Mouse (Mus musculus) CH12.LX (cell line): ENCODE measurements at regions not wholly inside any gene's neighbourhood (a gene's known extent, or its start where the extent isn't known, plus 50 kb on each side); places are given as distances from the start of the nearest gene placed in this dataset.

ENCODE experiments used
- CTCF ChIP-seq, 2 experiments: IDR thresholded peaks in 1 of 2; conservative IDR thresholded peaks in 1 of 2; 2 replicates each; pipeline ENCODE4 v1.5.1; 2011 to 2012; ENCODE audit warnings: low read depth in 2 of 2, low read length in 2 of 2, improper control_type of control experiment in 1 of 2, inconsistent platforms in 1 of 2, mild to moderate bottlenecking in 1 of 2, moderate library complexity in 1 of 2
- EP300 ChIP-seq: IDR thresholded peaks from 2 replicates; pipeline ENCODE4 v1.6.1; 2011; ENCODE audit warnings: low read length, improper control_type of control experiment
- ETS1 ChIP-seq: conservative IDR thresholded peaks from 2 replicates; pipeline ENCODE4 v1.6.1; 2012; ENCODE audit warnings: low read depth, mild to moderate bottlenecking, inconsistent platforms, low read length, improper control_type of control experiment, moderate library complexity
- HCFC1 ChIP-seq: IDR thresholded peaks from 2 replicates; pipeline ENCODE4 v1.6.1; 2012; ENCODE audit warnings: low read depth, mild to moderate bottlenecking, inconsistent platforms, low read length, improper control_type of control experiment
- IRF4 ChIP-seq: IDR thresholded peaks from 2 replicates; pipeline ENCODE4 v1.6.1; 2014; ENCODE audit warnings: low read depth, mild to moderate bottlenecking, inconsistent platforms, low read length, improper control_type of control experiment
- POLR2A ChIP-seq: IDR thresholded peaks from 2 replicates; pipeline ENCODE4 v1.6.1; 2011; ENCODE audit warnings: low read depth, mild to moderate bottlenecking, improper control_type of control experiment, low read length
- POLR2AphosphoS2 ChIP-seq: IDR thresholded peaks from 2 replicates; pipeline ENCODE4 v1.6.1; 2011; ENCODE audit warnings: low read depth, low read length, improper control_type of control experiment
- RAD21 ChIP-seq: IDR thresholded peaks from 2 replicates; pipeline ENCODE4 v1.6.1; 2011; ENCODE audit warnings: low read depth, mild to moderate bottlenecking, low read length, improper control_type of control experiment, moderate library complexity
- USF1 ChIP-seq: IDR thresholded peaks from 2 replicates; pipeline ENCODE4 v1.6.1; 2014; ENCODE audit warnings: low read depth, mild to moderate bottlenecking, inconsistent platforms, low read length, improper control_type of control experiment
- USF2 ChIP-seq: conservative IDR thresholded peaks from 2 replicates; pipeline ENCODE4 v1.6.1; 2011; ENCODE audit warnings: low read depth, low read length, improper control_type of control experiment
- ZC3H11A ChIP-seq: IDR thresholded peaks from 2 replicates; pipeline ENCODE4 v1.6.1; 2012; ENCODE audit warnings: low read depth, mild to moderate bottlenecking, inconsistent platforms, low read length, improper control_type of control experiment

DNA sequence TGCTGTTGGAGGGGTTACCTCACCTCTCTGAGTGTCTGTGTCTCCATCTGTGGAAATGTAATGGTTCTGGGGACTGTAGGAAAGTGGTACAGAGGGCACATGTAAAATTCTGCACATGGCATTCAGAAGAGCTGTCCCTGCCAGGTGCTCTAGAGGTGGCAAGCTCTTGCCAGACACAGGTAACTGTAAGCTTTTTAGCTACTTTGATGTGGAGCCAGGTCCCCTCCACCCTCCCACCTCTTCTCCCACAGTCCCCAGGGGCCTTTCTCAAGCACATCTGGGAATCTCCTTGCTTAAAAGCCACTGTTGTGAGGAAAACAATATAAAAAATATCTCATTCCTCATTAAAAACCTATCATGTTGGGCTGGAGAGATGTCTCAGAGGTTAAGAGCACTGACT lies 63.4 kb upstream of the Lipc start:
- TF ChIP-seq ZC3H11A (no peak), CTCF (conservative IDR thresholded peaks at IDR 0.05 in 1 of 2, IDR thresholded peaks at IDR 0.05 in 1 of 2; ENCODE audit: low read depth in 2 of 2, low read length in 2 of 2) (no peak), EP300 (no peak), ETS1 (no peak), POLR2A (no peak), HCFC1 (no peak), POLR2AphosphoS2 (no peak), RAD21 (no peak), IRF4 (no peak), USF2 (no peak), USF1 (no peak)
